Mouse (Mus musculus) testis, adult 10 weeks (tissue): ENCODE measurements around the gene Cd33. TPM values are rescaled to one million over a fixed set of nuclear protein-coding genes. Genes with fewer than 3 reads are reported as not detected.

Experiments
- polyA plus RNA-seq: library from polyadenylated mRNA; stranded (reverse); fragments of 350-450 nt; fragmentation: Illumina TruSeq; extraction: RNeasy Lipid Tissue Mini Kit (QIAGEN cat#74804); gene quantifications from one replicate; pipeline ENCODE4 v1.2.3, GENCODE M21; 2014; ENCODE audit warnings: low read depth, low replicate concordance

The Cd33 gene
- 2.1 TPM for polyA plus RNA-seq

DNA sequence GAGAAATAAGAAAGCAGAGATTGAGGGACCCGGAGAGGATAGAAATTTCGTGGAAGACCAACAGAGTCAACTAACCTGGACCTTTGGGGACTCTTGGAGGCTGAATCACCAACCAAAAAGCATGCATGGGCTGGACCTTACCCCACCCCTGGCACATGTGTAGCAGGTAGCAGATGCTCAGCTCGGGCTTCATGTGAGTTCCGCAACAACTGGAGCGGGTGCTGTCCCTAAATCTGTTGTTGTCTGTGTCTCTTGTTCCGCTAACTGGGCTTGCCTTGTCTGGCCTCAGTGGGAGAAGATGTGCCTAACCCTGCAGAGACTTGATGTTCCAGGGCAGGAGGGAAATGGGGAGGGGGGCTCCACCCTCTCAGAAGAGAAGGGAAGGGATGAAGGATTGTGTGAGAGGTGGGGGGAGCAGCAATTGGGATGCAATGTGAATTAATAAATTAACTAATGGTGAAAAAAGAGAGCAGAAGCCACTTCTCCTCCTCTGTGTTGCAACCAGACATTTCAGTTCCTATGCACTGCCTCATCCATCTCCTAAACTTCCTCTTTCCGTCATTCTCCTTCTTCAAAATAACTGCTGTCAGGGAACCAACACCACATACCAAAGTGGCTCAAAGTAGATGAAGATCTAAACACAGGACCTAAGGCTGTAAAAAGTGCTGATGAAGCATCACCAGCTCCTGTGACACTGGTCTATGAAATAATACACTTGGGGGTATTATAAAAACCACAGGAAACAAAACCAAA lies at the start of gene Cd33:
TSS of gene Cd33 (minus strand) at position 204 of the 753 bp plus-strand sequence.

DNA sequence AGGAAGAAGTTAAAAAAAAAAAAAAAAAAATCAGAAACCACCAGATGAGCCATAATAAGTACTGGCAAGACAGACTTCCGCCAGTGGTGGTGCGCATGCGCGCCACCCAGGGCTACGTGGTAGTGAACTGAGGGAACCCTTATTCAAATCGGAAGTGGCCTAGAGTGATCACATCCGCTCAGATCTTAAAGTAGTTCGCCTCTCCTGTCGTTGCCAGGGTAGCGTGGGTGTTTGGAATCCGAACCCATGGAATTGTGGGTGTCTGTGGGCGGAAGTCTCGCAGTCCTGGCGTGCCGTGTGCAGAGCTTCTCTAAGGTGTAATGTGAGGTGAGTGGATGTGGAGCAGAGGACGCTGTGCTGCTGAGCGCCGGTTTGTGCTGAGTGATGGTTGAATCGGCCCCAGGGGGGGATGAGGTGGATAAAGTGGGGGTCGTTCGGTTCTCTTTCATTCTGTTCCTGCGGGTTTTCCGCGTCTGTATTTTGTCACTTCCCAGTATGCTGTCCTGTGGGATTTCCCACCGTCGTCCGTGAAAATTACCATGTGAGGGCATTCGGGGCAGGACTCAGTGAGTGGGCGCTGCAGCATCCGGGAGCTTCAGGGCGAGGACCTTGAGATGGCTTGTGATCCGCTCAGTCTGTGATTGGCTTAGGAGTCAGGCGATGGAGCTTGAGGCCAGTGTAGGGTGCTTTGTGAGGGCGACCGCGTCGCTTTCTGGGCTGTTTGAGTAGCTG lies 35.4 kb upstream of the Cd33 start, which contains the start of gene Zfp719:
TSS of gene Zfp719 (plus strand) at position 171 of the 732 bp plus-strand sequence.

DNA sequence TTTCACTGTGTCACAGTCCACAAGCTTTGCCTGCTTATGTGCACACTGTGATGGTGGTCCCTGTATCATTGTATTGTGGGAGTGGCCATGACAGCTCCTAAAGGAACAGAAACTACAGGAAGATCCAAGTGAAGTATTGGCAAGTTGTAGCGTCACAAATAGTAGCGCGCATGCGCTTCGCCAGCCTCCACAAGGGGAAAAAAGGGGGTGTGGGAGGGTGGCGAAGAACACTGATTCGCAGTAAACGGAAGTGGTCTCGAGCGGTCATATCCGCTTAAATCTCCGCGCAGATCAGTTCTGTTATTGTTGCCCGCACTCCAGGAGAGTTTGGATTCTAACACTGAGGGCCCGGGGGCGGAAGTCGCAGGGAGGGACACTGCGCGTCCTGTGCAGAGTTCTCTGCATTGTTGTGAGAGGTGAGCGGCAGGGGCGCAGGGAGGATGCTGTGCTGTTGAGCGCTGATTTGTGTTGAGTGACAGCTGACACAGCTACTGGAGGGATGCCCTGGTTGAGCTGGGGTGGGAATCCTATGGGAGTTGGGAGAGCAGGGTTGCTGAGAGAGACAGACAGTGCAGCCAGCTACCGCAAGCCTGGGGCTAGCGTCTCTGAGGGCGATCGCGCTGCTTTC lies 17.9 kb upstream of the Cd33 start, which contains the start of gene Zfp658:
TSS of gene Zfp658 (plus strand) at position 251 of the 628 bp plus-strand sequence.

DNA sequence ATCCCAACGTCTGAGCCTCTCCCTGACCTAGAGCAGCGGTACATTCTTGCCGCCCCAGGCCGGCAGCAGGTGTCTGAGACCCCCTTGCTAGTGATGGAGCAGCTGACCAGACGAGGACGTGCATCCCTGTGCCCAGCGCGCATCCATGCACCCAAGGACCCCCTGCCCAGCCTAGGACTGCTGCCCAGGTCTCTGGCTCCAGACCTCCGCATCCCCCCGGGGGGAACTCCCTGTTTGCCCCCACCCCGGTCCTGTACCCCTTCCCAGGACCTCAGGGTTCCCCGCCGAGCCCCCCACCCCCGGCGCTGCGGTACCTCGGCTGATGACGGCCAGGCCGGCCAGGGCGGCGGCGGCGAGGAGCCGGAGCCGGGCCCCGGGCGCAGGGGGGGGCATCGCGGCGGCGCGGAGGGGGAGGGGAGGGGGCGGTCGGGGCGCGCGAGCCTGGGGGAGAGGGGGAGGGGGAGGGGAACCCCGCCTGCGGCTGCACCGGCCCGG lies 54.5 kb downstream of the Cd33 start, which contains the start of gene Iglon5:
TSS of gene Iglon5 (minus strand) at position 445 of the 495 bp plus-strand sequence.

Other genes starting within 250 kb of the Cd33 start
- 38.8 TPM for gene Zfp715, start 231.1 kb downstream of the Cd33 start, polyA plus RNA-seq
- 0.10 TPM for gene Siglecf, start 193.1 kb downstream of the Cd33 start, polyA plus RNA-seq
- not detected for gene Siglecg, start 136.2 kb downstream of the Cd33 start, polyA plus RNA-seq
- gene Lim2, start 116.8 kb downstream of the Cd33 start, polyA plus RNA-seq, result not detected
- gene Nkg7, start 107.4 kb downstream of the Cd33 start, polyA plus RNA-seq, result not detected
- 18.3 TPM for gene Cldnd2, start 103.6 kb downstream of the Cd33 start, polyA plus RNA-seq
- 3.1 TPM for gene Etfb, start 100.3 kb downstream of the Cd33 start, polyA plus RNA-seq
- not detected for gene Gm45233, start 100.3 kb downstream of the Cd33 start, polyA plus RNA-seq
- 1.5 TPM for gene Vsig10l, start 81.3 kb downstream of the Cd33 start, polyA plus RNA-seq
- 0.46 TPM for gene Iglon5, start 54.4 kb downstream of the Cd33 start, polyA plus RNA-seq
- 14.5 TPM for gene 4931406B18Rik, start 38.5 kb downstream of the Cd33 start, polyA plus RNA-seq
- gene Zfp658, start 17.8 kb upstream of the Cd33 start, polyA plus RNA-seq, result 0.34 TPM
- gene Zfp719, start 35.2 kb upstream of the Cd33 start, polyA plus RNA-seq, result 13.8 TPM
- gene Zfp819, start 62.7 kb upstream of the Cd33 start, polyA plus RNA-seq, result 9.2 TPM
- not detected for gene Ceacam18, start 90.3 kb upstream of the Cd33 start, polyA plus RNA-seq
- gene Siglece, start 115.7 kb upstream of the Cd33 start, polyA plus RNA-seq, result 1.0 TPM
- gene Ctu1, start 127.6 kb upstream of the Cd33 start, polyA plus RNA-seq, result 0.24 TPM
- gene Klk14, start 146.0 kb upstream of the Cd33 start, polyA plus RNA-seq, result not detected
- gene Klk13, start 168.1 kb upstream of the Cd33 start, polyA plus RNA-seq, result not detected
- gene Klk12, start 224.5 kb upstream of the Cd33 start, polyA plus RNA-seq, result not detected
- gene Klk11, start 230.2 kb upstream of the Cd33 start, polyA plus RNA-seq, result not detected
- gene Klk10, start 236.6 kb upstream of the Cd33 start, polyA plus RNA-seq, result not detected
- not detected for gene Klk9, start 247.5 kb upstream of the Cd33 start, polyA plus RNA-seq